Mouse (Mus musculus): ENCODE measurements at regions not wholly inside any gene's neighbourhood (a gene's known extent, or its start where the extent isn't known, plus 50 kb on each side); places are given as distances from the start of the nearest gene placed in this dataset.

GRCm38 (mm10) chr10:114083441-114083840 lies 718.7 kb downstream of the Trhde start:
- H3K4me2 ChIP-seq (ENCODE audit: low read depth) = no peak overlapping the region
- H3K9ac ChIP-seq = no peak overlapping the region
- no peaks in the 10 kb centered on the region for H3K27me3 ChIP-seq (ENCODE audit: insufficient read depth, low read length)
- H3K27ac ChIP-seq (ENCODE audit: low read depth, low read length) = no peak overlapping the region
- H3K4me3 ChIP-seq (ENCODE audit: low read depth, low read length) = no peak overlapping the region
- no peak for DNase-seq
- no peaks in the 10 kb centered on the region for H3K36me3 ChIP-seq (ENCODE audit: insufficient read depth)
- ATAC-seq = no peak
- TF ChIP-seq CTCF (IDR thresholded peaks at IDR 0.05; ENCODE audit: low read depth) = no peak
- no peaks in the 10 kb centered on the region for H3K9me3 ChIP-seq (ENCODE audit: low read length)
- no peaks in the 10 kb centered on the region for H3K4me1 ChIP-seq (ENCODE audit: insufficient read depth)

DNA sequence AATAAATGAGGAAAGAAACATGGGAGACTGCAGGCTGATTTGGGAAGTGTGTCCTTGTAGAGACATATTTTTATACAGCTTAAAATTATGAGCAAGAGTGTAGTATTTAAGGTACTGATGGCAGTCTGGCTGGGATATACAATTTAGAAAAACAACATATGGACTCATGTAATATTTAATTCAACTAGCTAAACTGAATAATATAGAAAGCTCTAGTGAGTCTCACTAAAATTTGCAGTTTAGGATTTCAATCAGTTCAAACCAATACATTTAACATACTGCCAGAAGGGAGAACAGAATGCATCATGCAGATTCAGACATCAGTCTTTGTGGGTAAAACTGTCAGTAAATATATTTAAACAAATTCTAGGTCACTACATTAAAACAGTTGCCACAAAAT lies 760.1 kb downstream of the Trhde start:
- Histone ChIP-seq H3K4me3 (ENCODE audit: low read depth, low read length) (no peak overlapping the region), H3K9ac (no peak overlapping the region), H3K4me1 (ENCODE audit: insufficient read depth) (no peaks in the 10 kb centered on the region), H3K36me3 (ENCODE audit: insufficient read depth) (no peaks in the 10 kb centered on the region), H3K4me2 (ENCODE audit: low read depth) (no peak overlapping the region), H3K27me3 (ENCODE audit: insufficient read depth, low read length) (no peaks in the 10 kb centered on the region), H3K9me3 (ENCODE audit: low read length) (no peaks in the 10 kb centered on the region), H3K27ac (ENCODE audit: low read depth, low read length) (no peak overlapping the region)
- DNase-seq = peak; percentile 31
- peak; percentile 76 for ATAC-seq
- TF ChIP-seq CTCF (IDR thresholded peaks at IDR 0.05; ENCODE audit: low read depth) = no peak

- TF ChIP-seq CTCF (IDR thresholded peaks at IDR 0.05; ENCODE audit: low read depth) = no peak
- peak; percentile 25 for DNase-seq
These were observed 788.7 kb downstream of the Trhde start for GRCm38 (mm10) chr10:114013427-114013826.

GRCm38 (mm10) chr10:113985376-113985775 lies 816.7 kb downstream of the Trhde start:
- H3K4me2 ChIP-seq (ENCODE audit: low read depth) = no peak overlapping the region
- H3K4me1 ChIP-seq (ENCODE audit: insufficient read depth) = no peaks in the 10 kb centered on the region
- DNase-seq = no peak
- no peaks in the 10 kb centered on the region for H3K36me3 ChIP-seq (ENCODE audit: insufficient read depth)
- H3K27ac ChIP-seq (ENCODE audit: low read depth, low read length) = no peak overlapping the region
- no peak for TF ChIP-seq CTCF (IDR thresholded peaks at IDR 0.05; ENCODE audit: low read depth)
- no peaks in the 10 kb centered on the region for H3K27me3 ChIP-seq (ENCODE audit: insufficient read depth, low read length)
- H3K9me3 ChIP-seq (ENCODE audit: low read length) = no peaks in the 10 kb centered on the region
- H3K4me3 ChIP-seq (ENCODE audit: low read depth, low read length) = no peak overlapping the region
- ATAC-seq = no peak
- H3K9ac ChIP-seq = no peak overlapping the region

More at GRCm38 (mm10) chr10:114013427-114013826, 788.7 kb downstream of the Trhde start:
- Histone ChIP-seq H3K4me3 (ENCODE audit: low read depth, low read length) (no peak overlapping the region), H3K4me2 (ENCODE audit: low read depth) (no peak overlapping the region), H3K9me3 (ENCODE audit: low read length) (no peaks in the 10 kb centered on the region), H3K4me1 (ENCODE audit: insufficient read depth) (no peaks in the 10 kb centered on the region), H3K27ac (ENCODE audit: low read depth, low read length) (no peak overlapping the region), H3K27me3 (ENCODE audit: insufficient read depth, low read length) (no peaks in the 10 kb centered on the region), H3K36me3 (ENCODE audit: insufficient read depth) (no peaks in the 10 kb centered on the region), H3K9ac (no peak overlapping the region)
- ATAC-seq = no peak; the same call in 1 of the 2 replicates

GRCm38 (mm10) chr10:113972826-113973225 lies 829.3 kb downstream of the Trhde start:
- no peaks in the 10 kb centered on the region for H3K9me3 ChIP-seq (ENCODE audit: low read length)
- no peaks in the 10 kb centered on the region for H3K36me3 ChIP-seq (ENCODE audit: insufficient read depth)
- H3K4me1 ChIP-seq (ENCODE audit: insufficient read depth) = no peaks in the 10 kb centered on the region
- no peak overlapping the region for H3K9ac ChIP-seq
- 70% methylated on average over 6 of the region's 6 CpGs for WGBS
- no peak for TF ChIP-seq CTCF (IDR thresholded peaks at IDR 0.05; ENCODE audit: low read depth)
- H3K4me3 ChIP-seq (ENCODE audit: low read depth, low read length) = no peak overlapping the region
- no peak overlapping the region for H3K27ac ChIP-seq (ENCODE audit: low read depth, low read length)
- DNase-seq (no peak), ATAC-seq (no peak)
- H3K4me2 ChIP-seq (ENCODE audit: low read depth) = no peak overlapping the region
- H3K27me3 ChIP-seq (ENCODE audit: insufficient read depth, low read length) = no peaks in the 10 kb centered on the region

DNA sequence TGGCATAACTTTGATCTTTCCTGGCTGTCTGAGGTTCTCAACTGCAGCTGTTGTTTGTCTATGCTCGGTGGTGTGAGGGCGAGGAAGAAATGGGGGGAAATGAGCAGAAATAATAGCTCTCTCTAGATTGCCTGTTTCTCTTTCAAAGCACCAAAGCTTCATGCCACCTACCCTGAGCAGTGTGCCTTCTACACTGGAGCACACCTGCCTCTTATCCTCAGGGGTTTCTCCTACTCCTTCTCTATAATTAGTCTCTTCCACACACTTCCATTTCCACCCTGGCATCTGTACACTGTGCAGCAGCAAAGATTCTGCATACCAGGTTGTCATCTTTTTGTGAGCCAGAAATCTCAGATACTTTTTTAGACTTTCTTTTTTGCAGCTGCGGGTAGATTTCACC lies 855.3 kb downstream of the Trhde start:
- Histone ChIP-seq H3K27ac (ENCODE audit: low read depth, low read length) (no peak overlapping the region), H3K4me1 (ENCODE audit: insufficient read depth) (no peaks in the 10 kb centered on the region), H3K9me3 (ENCODE audit: low read length) (no peaks in the 10 kb centered on the region), H3K27me3 (ENCODE audit: insufficient read depth, low read length) (no peaks in the 10 kb centered on the region), H3K4me3 (ENCODE audit: low read depth, low read length) (no peak overlapping the region), H3K4me2 (ENCODE audit: low read depth) (no peak overlapping the region), H3K36me3 (ENCODE audit: insufficient read depth) (no peaks in the 10 kb centered on the region), H3K9ac (no peak overlapping the region)
- ATAC-seq = peak; percentile 25; the same call in 1 of the 2 replicates
- no peak for DNase-seq
- WGBS = 43% methylated on average over 3 of the region's 3 CpGs
- TF ChIP-seq CTCF (IDR thresholded peaks at IDR 0.05; ENCODE audit: low read depth) = no peak

DNA sequence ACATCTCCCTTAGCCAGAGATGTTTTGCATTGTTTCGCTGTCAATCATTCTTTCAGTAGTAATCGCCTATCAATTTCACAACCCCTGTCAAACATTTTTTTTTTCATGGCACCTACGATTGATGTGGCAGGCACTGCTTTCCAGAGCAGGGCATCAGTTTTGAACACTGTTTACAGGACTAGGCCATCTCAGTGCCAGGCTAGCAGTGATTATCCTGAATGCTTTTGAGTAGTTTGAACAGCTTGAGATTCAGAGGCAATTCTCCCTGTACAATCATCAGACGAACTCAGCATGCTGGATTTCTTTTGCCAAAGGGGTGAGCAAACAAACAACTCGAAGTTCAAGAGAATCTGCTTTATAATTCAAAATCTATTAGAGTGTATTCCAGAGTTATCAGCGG lies 862.6 kb downstream of the Trhde start:
- TF ChIP-seq CTCF (IDR thresholded peaks at IDR 0.05; ENCODE audit: low read depth) = no peak
- DNase-seq = peak; percentile 5
- Histone ChIP-seq H3K4me3 (ENCODE audit: low read depth, low read length) (no peak overlapping the region), H3K4me1 (ENCODE audit: insufficient read depth) (no peaks in the 10 kb centered on the region), H3K36me3 (ENCODE audit: insufficient read depth) (no peaks in the 10 kb centered on the region), H3K4me2 (ENCODE audit: low read depth) (no peak overlapping the region), H3K9ac (no peak overlapping the region), H3K9me3 (ENCODE audit: low read length) (no peaks in the 10 kb centered on the region), H3K27me3 (ENCODE audit: insufficient read depth, low read length) (no peaks in the 10 kb centered on the region), H3K27ac (ENCODE audit: low read depth, low read length) (no peak overlapping the region)
- WGBS = 36% methylated on average over 6 of the region's 6 CpGs
- no peak for ATAC-seq
